Mouse (Mus musculus): ENCODE data around the gene Phospho1. TPM values are rescaled to one million over a fixed set of nuclear protein-coding genes. Genes with fewer than 3 reads are reported as not detected.
A peak's percentile ranks its signal among the peaks of the same experiment; 100 is the strongest.

Gene Phospho1
- polyA plus RNA-seq, 1 experiment from 2014 or later, result not detected

- no peaks in the 10 kb centered on the region for H3K4me1 ChIP-seq (replicated peaks; ENCODE audit: insufficient read depth, low read length)
- no peak overlapping the region for H3K4me2 ChIP-seq (ENCODE audit: low read length)
- 57% methylated on average over 5 of the region's 5 CpGs for WGBS
- no peaks in the 10 kb centered on the region for H3K9me3 ChIP-seq (replicated peaks; ENCODE audit: low read length)
- no peaks in the 10 kb centered on the region for H3K27me3 ChIP-seq (ENCODE audit: insufficient read depth, low read length)
- H3K36me3 ChIP-seq (ENCODE audit: insufficient read depth, low read length), result no peaks in the 10 kb centered on the region
- no peak overlapping the region for H3K4me3 ChIP-seq (replicated peaks; ENCODE audit: low read depth, low read length)
- DNase-seq (ENCODE audit: low spot score) (peak; percentile 70), ATAC-seq (replicated peaks; ENCODE audit: low FRiP score, low read depth) (no peak)
- no peak overlapping the region for H3K9ac ChIP-seq (ENCODE audit: low read depth, low read length)
- peak; percentile 76 for TF ChIP-seq CTCF (IDR thresholded peaks at IDR 0.05; ENCODE audit: low read depth)
- H3K27ac ChIP-seq, result no peak overlapping the region
Measured at GRCm38 (mm10) chr11:95853684-95854083, 29.4 kb downstream of the Phospho1 start.

GRCm38 (mm10) chr11:95857306-95857705 is 33.0 kb downstream of the Phospho1 start:
- Histone ChIP-seq H3K36me3 (ENCODE audit: insufficient read depth, low read length) (no peaks in the 10 kb centered on the region), H3K27me3 (ENCODE audit: insufficient read depth, low read length) (no peaks in the 10 kb centered on the region), H3K9ac (ENCODE audit: low read depth, low read length) (no peak overlapping the region), H3K4me3 (replicated peaks; ENCODE audit: low read depth, low read length) (no peak overlapping the region), H3K9me3 (replicated peaks; ENCODE audit: low read length) (no peaks in the 10 kb centered on the region), H3K4me2 (ENCODE audit: low read length) (no peak overlapping the region), H3K4me1 (replicated peaks; ENCODE audit: insufficient read depth, low read length) (0 out of 2 replicates have a peak, but pooled peaks cover 8% of the 10 kb centered on the region), H3K27ac (no peak overlapping the region)
- no peak for DNase-seq (ENCODE audit: low spot score)
- WGBS, result 85% methylated on average over 4 of the region's 4 CpGs
- TF ChIP-seq CTCF (IDR thresholded peaks at IDR 0.05; ENCODE audit: low read depth), result no peak
- ATAC-seq (replicated peaks; ENCODE audit: low FRiP score, low read depth), result no peak

- WGBS, result 18% methylated on average over 21 of the region's 21 CpGs
- peak overlapping the region; percentile 98 for H3K27ac ChIP-seq
- H3K4me1 ChIP-seq (replicated peaks; ENCODE audit: insufficient read depth, low read length), result 0 out of 2 replicates have a peak, but pooled peaks cover 8% of the 10 kb centered on the region
- H3K4me3 ChIP-seq (replicated peaks; ENCODE audit: low read depth, low read length), result peak overlapping the region; percentile 69
- no peaks in the 10 kb centered on the region for H3K9me3 ChIP-seq (replicated peaks; ENCODE audit: low read length)
- DNase-seq (ENCODE audit: low spot score) (no peak), ATAC-seq (replicated peaks; ENCODE audit: low FRiP score, low read depth) (no peak)
- no peaks in the 10 kb centered on the region for H3K36me3 ChIP-seq (ENCODE audit: insufficient read depth, low read length)
- no peaks in the 10 kb centered on the region for H3K27me3 ChIP-seq (ENCODE audit: insufficient read depth, low read length)
- peak overlapping the region; percentile 75 for H3K4me2 ChIP-seq (ENCODE audit: low read length)
- TF ChIP-seq CTCF (IDR thresholded peaks at IDR 0.05; ENCODE audit: low read depth), result no peak
- H3K9ac ChIP-seq (ENCODE audit: low read depth, low read length), result peak overlapping the region; percentile 71
Measured at GRCm38 (mm10) chr11:95857716-95858527, 33.6 kb downstream of the Phospho1 start.

- Histone ChIP-seq H3K4me3 (replicated peaks; ENCODE audit: low read depth, low read length) (peak overlapping the region; percentile 69), H3K4me2 (ENCODE audit: low read length) (peak overlapping the region; percentile 75), H3K27ac (peak overlapping the region; percentile 98), H3K4me1 (replicated peaks; ENCODE audit: insufficient read depth, low read length) (0 out of 2 replicates have a peak, but pooled peaks cover 8% of the 10 kb centered on the region), H3K9me3 (replicated peaks; ENCODE audit: low read length) (no peaks in the 10 kb centered on the region), H3K27me3 (ENCODE audit: insufficient read depth, low read length) (no peaks in the 10 kb centered on the region), H3K9ac (ENCODE audit: low read depth, low read length) (peak overlapping the region; percentile 71), H3K36me3 (ENCODE audit: insufficient read depth, low read length) (no peaks in the 10 kb centered on the region)
- 0 out of 2 replicates have a peak, but pooled peaks have one; percentile 12 for TF ChIP-seq CTCF (IDR thresholded peaks at IDR 0.05; ENCODE audit: low read depth)
- WGBS, result under 1% methylated on average over 58 of the region's 58 CpGs
- DNase-seq (ENCODE audit: low spot score) (peak; percentile 99), ATAC-seq (replicated peaks; ENCODE audit: low FRiP score, low read depth) (peak; percentile 98)
Measured at GRCm38 (mm10) chr11:95858528-95859467, 34.5 kb downstream of the Phospho1 start.

GRCm38 (mm10) chr11:95859468-95859855 is 35.2 kb downstream of the Phospho1 start:
- Histone ChIP-seq H3K27ac (peak overlapping the region; percentile 98), H3K4me3 (replicated peaks; ENCODE audit: low read depth, low read length) (peak overlapping the region; percentile 69), H3K27me3 (ENCODE audit: insufficient read depth, low read length) (no peaks in the 10 kb centered on the region), H3K4me1 (replicated peaks; ENCODE audit: insufficient read depth, low read length) (0 out of 2 replicates have a peak, but pooled peaks cover 8% of the 10 kb centered on the region), H3K4me2 (ENCODE audit: low read length) (peak overlapping the region; percentile 75), H3K36me3 (ENCODE audit: insufficient read depth, low read length) (no peaks in the 10 kb centered on the region), H3K9me3 (replicated peaks; ENCODE audit: low read length) (no peaks in the 10 kb centered on the region), H3K9ac (ENCODE audit: low read depth, low read length) (peak overlapping the region; percentile 71)
- under 1% methylated on average over 35 of the region's 35 CpGs for WGBS
- 0 out of 2 replicates have a peak, but pooled peaks have one; percentile 12 for TF ChIP-seq CTCF (IDR thresholded peaks at IDR 0.05; ENCODE audit: low read depth)
- ATAC-seq (replicated peaks; ENCODE audit: low FRiP score, low read depth), result peak; percentile 22
- DNase-seq (ENCODE audit: low spot score), result peak; percentile 79

GRCm38 (mm10) chr11:95860071-95860490 is 35.8 kb downstream of the Phospho1 start:
- WGBS, result 12% methylated on average over 3 of the region's 3 CpGs
- H3K9me3 ChIP-seq (replicated peaks; ENCODE audit: low read length), result no peaks in the 10 kb centered on the region
- TF ChIP-seq CTCF (IDR thresholded peaks at IDR 0.05; ENCODE audit: low read depth), result no peak
- H3K4me2 ChIP-seq (ENCODE audit: low read length), result peak overlapping the region; percentile 75
- ATAC-seq (replicated peaks; ENCODE audit: low FRiP score, low read depth), result 0 out of 2 replicates have a peak, but pooled peaks have one; percentile 9
- no peaks in the 10 kb centered on the region for H3K27me3 ChIP-seq (ENCODE audit: insufficient read depth, low read length)
- no peak overlapping the region for H3K27ac ChIP-seq
- H3K4me1 ChIP-seq (replicated peaks; ENCODE audit: insufficient read depth, low read length), result 0 out of 2 replicates have a peak, but pooled peaks cover 8% of the 10 kb centered on the region
- peak; percentile 70 for DNase-seq (ENCODE audit: low spot score)
- H3K36me3 ChIP-seq (ENCODE audit: insufficient read depth, low read length), result no peaks in the 10 kb centered on the region
- H3K4me3 ChIP-seq (replicated peaks; ENCODE audit: low read depth, low read length), result peak overlapping the region; percentile 69
- H3K9ac ChIP-seq (ENCODE audit: low read depth, low read length), result peak overlapping the region; percentile 71; the same call in 1 of the 2 replicates
